Mouse (Mus musculus) heart, embryonic 12.5 days (tissue): ENCODE data around the gene Pik3r2. TPM values are rescaled to one million over a fixed set of nuclear protein-coding genes. Genes with fewer than 3 reads are reported as not detected.
"Not testable (repeated sequence)": the region's sequence is repeated elsewhere in the genome, so short reads cannot be mapped to it uniquely, and the experiment has no call there.

Experiments used
- ATAC-seq: fragments of 200-750 bp; cut with Nextera tagmentation; 2 replicates; pipeline ENCODE4 v1.8.0; 2017; ENCODE audit warnings: moderate TSS enrichment, moderate library complexity; ENCODE audit not compliant: insufficient number of reproducible peaks, low FRiP score
- H3K27ac ChIP-seq: fragments of 300-500 bp; sonication (generic); 2 replicates; pipeline ENCODE4 v1.5.1; 2016; ENCODE audit warnings: mild to moderate bottlenecking, moderate library complexity; ENCODE audit not compliant: poor library complexity, severe bottlenecking
- H3K27me3 ChIP-seq: fragments of 300-500 bp; sonication (generic); replicated peaks from 2 replicates; pipeline ENCODE4 v1.6.1; 2016; ENCODE audit warnings: mild to moderate bottlenecking, moderate library complexity
- H3K36me3 ChIP-seq: fragments of 300-500 bp; sonication (generic); 2 replicates; pipeline ENCODE4 v1.6.1; 2016; ENCODE audit warnings: mild to moderate bottlenecking, moderate library complexity
- H3K4me1 ChIP-seq: fragments of 300-500 bp; sonication (generic); replicated peaks from 2 replicates; pipeline ENCODE4 v1.6.1; 2016; ENCODE audit warnings: mild to moderate bottlenecking
- H3K4me2 ChIP-seq: fragments of 300-500 bp; sonication (generic); 2 replicates; pipeline ENCODE4 v1.6.1; 2016; ENCODE audit warnings: mild to moderate bottlenecking, moderate library complexity
- H3K4me3 ChIP-seq: fragments of 300-500 bp; sonication (generic); 2 replicates; pipeline ENCODE4 v1.5.1; 2016; ENCODE audit warnings: mild to moderate bottlenecking
- H3K9ac ChIP-seq: fragments of 300-500 bp; sonication (generic); 2 replicates; pipeline ENCODE4 v1.6.1; 2016; ENCODE audit warnings: mild to moderate bottlenecking, moderate library complexity
- H3K9me3 ChIP-seq: fragments of 300-500 bp; sonication (generic); replicated peaks from 2 replicates; pipeline ENCODE4 v1.6.1; 2016; ENCODE audit warnings: mild to moderate bottlenecking, moderate library complexity
- WGBS: fragments of 180-500 bp; shearing (Covaris S2); methylation state at CpG from one replicate; pipeline ENCODE4 v1.1.7; 2016; 5-methylcytosine and 5-hydroxymethylcytosine counted together
- polyA plus RNA-seq: library from polyadenylated mRNA; unstranded; fragments of >200 nt; fragmentation: Nextera tagmentation; extraction: Ambion mirVana; gene quantifications from 2 replicates; pipeline ENCODE4 v1.2.1, GENCODE M21; 2016

Gene Pik3r2
- polyA plus RNA-seq, result 35.2 and 37.2 TPM in 2 replicates

GRCm38 (mm10) chr8:70776496-70777444 lies at the start of gene Pik3r2:
Pik3r2 (minus strand) TSS chr8:70776713.
- Histone ChIP-seq H3K9me3 (no peaks in the 10 kb centered on the region), H3K27me3 (no peaks in the 10 kb centered on the region), H3K4me1 (peaks cover 41% of the 10 kb centered on the region), H3K9ac (peak within 1 kb of the TSS; percentile 93), H3K36me3 (peaks cover 60% of the 10 kb centered on the region), H3K4me3 (peak within 1 kb of the TSS; percentile 80), H3K4me2 (peak within 1 kb of the TSS; percentile 93), H3K27ac (peak within 1 kb of the TSS; percentile 96)
- under 1% methylated on average over 94 of the region's 94 CpGs for WGBS
- ATAC-seq, result peak; percentile 91

GRCm38 (mm10) chr8:70825816-70826215 lies 49.3 kb upstream of the Pik3r2 start:
- peaks cover 5% of the 10 kb centered on the region; the same call in 1 of the 2 replicates for H3K9me3 ChIP-seq
- H3K4me3 ChIP-seq, result no peak overlapping the region
- no peak overlapping the region for H3K27ac ChIP-seq
- no peaks in the 10 kb centered on the region for H3K4me1 ChIP-seq
- ATAC-seq, result no peak
- H3K27me3 ChIP-seq, result peaks cover 24% of the 10 kb centered on the region
- H3K4me2 ChIP-seq, result no peak overlapping the region
- WGBS, result 77% methylated on average over 8 of the region's 8 CpGs
- H3K9ac ChIP-seq, result no peak overlapping the region
- no peaks in the 10 kb centered on the region for H3K36me3 ChIP-seq

GRCm38 (mm10) chr8:70823802-70824201 lies 47.3 kb upstream of the Pik3r2 start:
- 77% methylated on average over 7 of the region's 7 CpGs for WGBS
- peaks cover 17% of the 10 kb centered on the region for H3K9me3 ChIP-seq
- no peaks in the 10 kb centered on the region; the same call in 1 of the 2 replicates for H3K4me1 ChIP-seq
- ATAC-seq, result no peak
- no peak overlapping the region for H3K9ac ChIP-seq
- no peaks in the 10 kb centered on the region for H3K36me3 ChIP-seq
- H3K27me3 ChIP-seq, result peaks cover 44% of the 10 kb centered on the region
- H3K27ac ChIP-seq, result no peak overlapping the region
- H3K4me3 ChIP-seq, result no peak overlapping the region
- no peak overlapping the region for H3K4me2 ChIP-seq

- not testable (repeated sequence) for ATAC-seq, H3K4me3 ChIP-seq, H3K4me1 ChIP-seq, H3K4me2 ChIP-seq, H3K27ac ChIP-seq, H3K9ac ChIP-seq, H3K36me3 ChIP-seq
- peaks cover 23% of the 10 kb centered on the region for H3K9me3 ChIP-seq
- 85% methylated on average over 3 of the region's 3 CpGs for WGBS
- peaks cover 48% of the 10 kb centered on the region for H3K27me3 ChIP-seq
Observed at GRCm38 (mm10) chr8:70822594-70822993, 46.1 kb upstream of the Pik3r2 start.

GRCm38 (mm10) chr8:70821992-70822391 lies 45.5 kb upstream of the Pik3r2 start:
- no peak for ATAC-seq
- H3K27me3 ChIP-seq, result peaks cover 52% of the 10 kb centered on the region

GRCm38 (mm10) chr8:70821399-70821962 lies 45.0 kb upstream of the Pik3r2 start:
- ATAC-seq, result no peak
- no peak overlapping the region for H3K4me3 ChIP-seq
- H3K9ac ChIP-seq, result no peak overlapping the region
- peaks cover 21% of the 10 kb centered on the region for H3K9me3 ChIP-seq
- H3K27ac ChIP-seq, result no peak overlapping the region
- no peaks in the 10 kb centered on the region for H3K36me3 ChIP-seq
- WGBS, result 14% methylated on average over 30 of the region's 30 CpGs
- H3K4me1 ChIP-seq, result peaks cover 7% of the 10 kb centered on the region
- H3K4me2 ChIP-seq, result no peak overlapping the region
- H3K27me3 ChIP-seq, result peaks cover 57% of the 10 kb centered on the region

More at GRCm38 (mm10) chr8:70821992-70822391, 45.5 kb upstream of the Pik3r2 start:
- Histone ChIP-seq H3K27ac (no peak overlapping the region), H3K9ac (no peak overlapping the region), H3K4me2 (no peak overlapping the region), H3K36me3 (no peaks in the 10 kb centered on the region), H3K9me3 (peaks cover 22% of the 10 kb centered on the region), H3K4me1 (peaks cover 2% of the 10 kb centered on the region), H3K4me3 (no peak overlapping the region)
- WGBS, result 39% methylated on average over 11 of the region's 11 CpGs

GRCm38 (mm10) chr8:70820101-70820935 lies 43.8 kb upstream of the Pik3r2 start:
- Histone ChIP-seq H3K4me1 (peaks cover 7% of the 10 kb centered on the region), H3K9me3 (peaks cover 18% of the 10 kb centered on the region), H3K27me3 (peaks cover 69% of the 10 kb centered on the region), H3K9ac (no peak overlapping the region), H3K4me2 (peak overlapping the region; percentile 44), H3K36me3 (no peaks in the 10 kb centered on the region), H3K27ac (no peak overlapping the region), H3K4me3 (peak overlapping the region; percentile 20; the same call in 1 of the 2 replicates)
- WGBS, result 6% methylated on average over 31 of the region's 31 CpGs
- ATAC-seq, result peak; percentile 79

- Histone ChIP-seq H3K9ac (no peak overlapping the region), H3K4me2 (peak overlapping the region; percentile 53), H3K9me3 (peaks cover 18% of the 10 kb centered on the region), H3K27ac (no peak overlapping the region), H3K4me3 (peak overlapping the region; percentile 14; the same call in 1 of the 2 replicates), H3K36me3 (no peaks in the 10 kb centered on the region), H3K4me1 (peaks cover 7% of the 10 kb centered on the region), H3K27me3 (peaks cover 78% of the 10 kb centered on the region)
- peak; percentile 47; the same call in 1 of the 2 replicates for ATAC-seq
- WGBS, result 7% methylated on average over 30 of the region's 30 CpGs
Observed at GRCm38 (mm10) chr8:70816679-70817078, 40.2 kb upstream of the Pik3r2 start.

GRCm38 (mm10) chr8:70812885-70813284 lies 36.4 kb upstream of the Pik3r2 start:
- WGBS, result 58% methylated on average over 4 of the region's 4 CpGs
- no peak for ATAC-seq

GRCm38 (mm10) chr8:70812055-70812454 lies 35.5 kb upstream of the Pik3r2 start:
- Histone ChIP-seq H3K4me1 (peaks cover 13% of the 10 kb centered on the region; the same call in 1 of the 2 replicates), H3K36me3 (no peaks in the 10 kb centered on the region), H3K27me3 (peaks cover 69% of the 10 kb centered on the region), H3K9ac (no peak overlapping the region), H3K4me3 (no peak overlapping the region), H3K9me3 (no peaks in the 10 kb centered on the region), H3K4me2 (no peak overlapping the region), H3K27ac (no peak overlapping the region)
- 45% methylated on average over 4 of the region's 4 CpGs for WGBS
- no peak for ATAC-seq

More at GRCm38 (mm10) chr8:70812885-70813284, 36.4 kb upstream of the Pik3r2 start:
- no peak overlapping the region for H3K27ac ChIP-seq
- no peak overlapping the region for H3K4me3 ChIP-seq
- peaks cover 15% of the 10 kb centered on the region; the same call in 1 of the 2 replicates for H3K4me1 ChIP-seq
- no peak overlapping the region for H3K4me2 ChIP-seq
- peaks cover 67% of the 10 kb centered on the region for H3K27me3 ChIP-seq
- H3K9ac ChIP-seq, result no peak overlapping the region
- no peaks in the 10 kb centered on the region for H3K9me3 ChIP-seq
- H3K36me3 ChIP-seq, result no peaks in the 10 kb centered on the region
